Mouse (Mus musculus): ENCODE results near the gene Rhou.

- TF ChIP-seq EP300 (IDR thresholded peaks at IDR 0.05) = no peak
- no peak for TF ChIP-seq CTCF (IDR thresholded peaks at IDR 0.05)
Observed at GRCm38 (mm10) chr8:123648245-123649170, 5.2 kb upstream of the Rhou start.

All from lung, postnatal 0 days (tissue).